Mouse (Mus musculus) cerebellum, adult 11 months (tissue): ENCODE data around the gene Otud7a.

Experiments used
- DNase-seq: peaks from one replicate; pipeline ENCODE4 v3.0.0; 2022

The Otud7a gene

DNA sequence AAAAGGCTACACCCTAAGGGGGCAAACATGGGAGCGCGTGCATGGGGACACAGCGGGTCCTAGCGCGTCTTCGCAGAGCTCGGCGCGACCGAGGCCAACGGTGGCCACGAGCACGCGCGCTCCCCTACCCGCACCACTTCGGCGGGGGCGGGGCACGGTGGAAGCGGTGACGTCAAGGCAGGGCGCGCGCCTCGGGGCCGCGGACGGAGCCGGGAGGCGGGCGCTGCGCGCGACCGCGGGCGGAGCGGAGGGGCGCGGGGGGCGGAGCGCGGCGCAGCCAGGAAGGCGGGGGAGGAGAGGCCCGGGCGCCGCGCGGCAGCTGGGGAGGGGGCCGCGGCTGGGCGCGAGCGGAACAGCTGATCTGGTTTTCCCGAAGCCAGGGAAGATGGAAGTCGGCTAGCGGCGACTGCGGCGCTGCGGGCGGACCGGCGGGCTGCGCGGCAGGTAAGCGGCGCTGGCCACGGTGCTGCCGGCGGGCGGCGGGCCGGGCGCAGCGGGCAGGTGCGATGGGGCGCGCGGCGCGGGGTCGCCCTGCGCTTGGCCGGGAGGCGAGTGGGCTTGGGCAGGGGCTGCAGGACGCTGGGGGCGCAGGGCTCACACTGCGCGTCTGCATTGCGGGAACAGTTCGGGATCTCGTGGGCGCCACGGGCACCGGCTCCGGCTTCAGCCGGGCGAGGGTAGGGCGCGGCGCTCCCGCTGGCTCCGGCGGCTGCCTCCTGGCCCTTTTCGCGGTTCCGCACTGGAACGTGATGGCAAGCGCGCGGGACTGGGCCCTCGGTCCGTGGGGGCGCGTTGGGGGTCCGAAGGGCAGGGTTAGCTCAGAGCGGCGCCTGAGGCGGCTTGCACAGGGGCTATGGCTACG lies at the start of gene Otud7a:
Gene Otud7a (plus strand): TSS at position 268 of the 862 bp plus-strand sequence.
- peak; percentile 92 for DNase-seq

DNA sequence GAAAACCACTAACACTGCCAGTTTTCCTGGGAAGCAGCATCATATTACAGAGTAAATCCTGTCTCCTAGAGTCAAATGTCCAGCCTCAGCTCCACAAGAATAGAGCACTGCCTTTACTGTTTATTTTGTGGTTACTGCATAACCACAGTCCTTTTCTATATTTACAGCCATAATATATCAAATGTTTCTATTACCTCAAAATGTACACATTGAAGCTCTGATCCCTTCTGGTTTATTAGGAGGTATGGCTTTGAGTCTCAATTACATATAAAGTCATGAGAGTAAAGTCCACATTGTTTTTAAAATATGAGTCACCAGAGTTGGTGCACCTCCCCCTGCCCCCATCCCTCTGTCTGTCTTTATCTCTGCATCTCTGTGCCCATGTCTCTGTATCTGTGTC lies 38.6 kb upstream of the Otud7a start:
- no peak for DNase-seq

DNA sequence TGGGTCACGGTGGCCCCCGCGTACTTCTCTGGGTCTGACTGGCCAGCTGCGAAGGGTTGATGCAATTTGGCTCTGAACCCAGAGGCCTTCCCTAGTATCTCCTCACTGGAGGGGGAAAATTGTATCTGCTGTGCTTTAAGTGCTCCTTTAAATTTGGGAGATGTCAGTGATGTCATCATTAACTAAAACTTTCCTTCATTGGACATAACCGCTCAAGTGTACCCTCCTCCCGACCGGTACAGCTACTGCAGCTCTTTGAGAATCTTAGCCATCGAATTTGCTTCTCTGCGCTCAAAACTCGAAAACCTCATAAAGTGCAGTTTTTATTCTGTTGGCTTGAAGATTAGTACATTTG lies 772 bp downstream of the Otud7a start:
- DNase-seq, result no peak

DNA sequence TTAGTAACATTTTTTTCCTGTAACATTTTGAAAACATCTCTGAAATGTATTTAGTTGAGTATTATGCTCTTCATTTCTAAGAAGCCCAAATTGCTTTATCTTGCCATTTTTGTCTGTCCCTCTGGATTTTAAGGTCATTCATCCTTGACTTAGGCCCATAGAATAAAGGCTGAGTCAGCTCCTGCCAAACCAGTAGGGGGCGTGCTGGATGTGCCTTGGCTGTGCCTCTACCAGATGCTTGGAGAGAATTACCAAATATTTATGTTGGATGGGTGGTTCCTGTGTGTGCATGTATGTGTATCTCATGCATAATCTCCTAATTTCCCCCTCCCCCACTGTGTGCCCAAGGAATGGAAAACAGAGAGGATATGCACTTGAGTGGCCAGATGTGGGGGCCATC lies 2.4 kb downstream of the Otud7a start:
- no peak for DNase-seq

DNA sequence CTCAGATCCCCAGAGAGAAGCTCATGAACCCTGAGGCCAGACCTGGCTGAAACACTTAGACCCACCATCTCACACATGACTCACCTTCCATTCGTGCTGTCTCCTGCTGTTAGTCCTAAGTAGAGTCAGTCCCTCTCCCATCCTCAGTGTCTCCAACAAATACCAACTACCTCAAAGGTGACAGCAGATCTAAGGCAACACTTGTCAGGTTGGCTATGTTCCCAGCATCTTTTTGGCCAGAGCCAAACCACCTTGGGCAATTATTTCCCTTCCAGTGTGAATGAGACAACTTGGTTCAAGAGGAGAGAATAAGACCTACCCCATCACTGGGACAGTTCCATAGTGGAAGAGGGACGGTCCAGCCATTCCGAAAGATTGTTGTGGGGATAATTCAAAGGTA lies 10.7 kb downstream of the Otud7a start:
- no peak for DNase-seq

DNA sequence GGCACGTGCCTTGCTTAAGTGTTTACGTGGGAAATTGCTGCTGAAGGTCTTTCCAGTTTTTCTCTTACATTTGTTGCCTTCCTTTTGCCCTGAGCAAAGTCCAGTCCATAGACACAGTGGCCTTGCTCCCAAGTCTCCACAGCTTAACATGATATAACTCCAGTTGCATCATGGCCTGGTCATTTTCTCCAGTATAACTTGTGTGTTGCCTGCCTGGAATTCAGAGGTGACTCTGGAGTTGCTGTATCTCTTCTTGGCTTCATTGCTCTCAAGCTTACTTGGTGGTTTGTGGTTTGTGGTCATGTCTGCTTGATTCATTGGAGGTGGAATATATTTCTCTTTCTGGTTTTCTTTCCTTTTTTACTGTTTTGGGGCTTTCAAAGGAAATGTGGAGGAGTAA lies 17.7 kb downstream of the Otud7a start:
- DNase-seq, result no peak

DNA sequence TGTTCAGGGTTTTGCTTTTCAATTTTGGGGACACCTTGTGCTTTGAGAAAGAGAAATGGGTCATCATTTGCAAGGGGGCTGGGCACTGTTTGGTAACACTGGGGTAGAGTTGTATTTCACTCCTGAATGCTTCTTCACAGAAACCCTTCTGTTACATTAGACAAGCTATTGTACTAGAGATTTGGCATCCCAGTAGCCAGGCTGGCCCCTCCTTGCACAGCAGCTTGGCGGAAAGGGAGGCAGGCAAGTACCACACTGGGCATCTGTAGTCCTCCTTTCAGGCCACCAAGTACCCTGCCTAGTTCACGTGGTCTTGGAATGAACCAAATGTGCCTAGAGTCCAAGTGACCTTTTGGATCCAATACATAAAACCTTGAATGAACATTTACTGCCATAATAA lies 18.1 kb downstream of the Otud7a start:
- no peak for DNase-seq

DNA sequence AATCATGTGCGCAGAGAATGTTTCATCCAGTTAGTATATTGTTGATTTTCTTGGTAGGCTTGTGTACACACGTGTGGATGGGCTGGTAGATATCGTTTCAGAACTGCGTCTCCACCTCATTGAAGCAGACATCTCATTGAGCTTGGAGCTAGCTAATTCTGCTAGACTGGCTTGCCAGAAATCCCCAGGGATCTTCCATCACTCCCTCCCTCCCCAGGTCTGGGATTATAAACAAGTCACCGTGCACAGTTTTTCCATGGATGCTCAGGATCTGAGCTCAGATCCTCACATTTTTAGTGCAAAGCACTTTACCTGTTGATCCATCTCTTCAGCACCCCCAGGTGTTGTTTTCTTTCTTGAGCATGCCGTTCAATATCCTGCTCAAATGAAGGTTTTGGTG lies 22.2 kb downstream of the Otud7a start:
- no peak for DNase-seq

DNA sequence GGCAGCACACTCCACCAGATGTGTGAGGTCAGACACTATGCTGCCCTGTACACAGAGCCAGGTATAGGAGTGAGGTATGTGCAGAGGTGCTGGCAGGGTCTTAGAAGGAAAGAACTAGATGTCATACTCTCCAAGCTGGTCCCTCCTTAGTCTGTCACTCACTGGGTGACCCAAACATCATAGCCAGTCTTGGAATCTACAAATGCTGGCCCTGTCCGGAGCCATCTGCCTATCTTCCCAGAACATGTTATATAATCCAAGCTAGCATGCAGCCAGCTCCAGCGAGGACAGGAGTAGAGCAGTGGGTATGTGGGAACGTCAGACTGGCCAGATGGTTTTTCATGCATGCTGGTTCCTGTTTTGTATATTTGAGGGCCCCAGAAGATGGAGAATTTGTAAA lies 23.7 kb downstream of the Otud7a start:
- peak; percentile 66 for DNase-seq

DNA sequence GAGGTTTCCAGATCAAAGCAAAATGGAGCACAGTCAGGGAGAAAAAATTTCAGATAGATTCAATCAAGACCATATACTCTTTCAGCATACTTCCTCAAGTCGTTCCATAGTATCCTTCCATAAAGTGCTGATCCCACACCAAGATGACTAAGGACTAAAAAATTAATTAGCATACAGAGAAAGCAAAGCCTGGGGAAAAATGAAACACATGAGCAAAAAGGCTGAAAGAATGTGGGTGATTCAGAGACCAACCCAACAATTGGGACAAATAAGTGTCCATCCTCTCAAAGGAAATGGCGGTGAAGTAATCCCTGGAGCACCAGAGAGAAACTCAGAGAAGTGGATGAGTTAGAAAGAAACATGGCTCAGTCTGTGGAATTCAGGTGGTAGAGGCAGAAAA lies 38.5 kb downstream of the Otud7a start:
- DNase-seq, result no peak

DNA sequence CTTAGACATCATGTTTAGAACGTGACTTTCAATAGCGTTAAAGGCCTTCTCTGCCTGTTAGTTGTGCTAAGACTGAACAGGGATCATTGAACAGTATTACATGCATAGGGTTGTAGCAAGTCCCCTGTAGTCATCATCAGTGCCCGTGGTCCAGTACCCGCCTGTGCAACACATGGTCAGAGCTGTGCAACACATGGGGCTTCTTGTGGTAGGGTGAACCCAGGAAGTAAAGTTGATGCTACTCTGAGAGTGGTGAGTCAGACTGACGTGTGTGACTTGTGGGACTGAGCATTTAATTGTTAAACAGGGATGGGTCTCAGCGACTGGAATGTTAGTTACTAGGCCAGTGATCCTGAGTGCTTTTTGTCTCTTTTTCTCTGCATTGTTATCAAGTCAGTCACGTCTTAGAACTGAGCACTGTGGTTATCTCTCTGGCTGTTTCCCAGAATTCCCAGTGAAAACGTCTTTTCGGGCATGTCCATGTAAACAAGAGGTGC lies 52.5 kb downstream of the Otud7a start:
- DNase-seq, result no peak

DNA sequence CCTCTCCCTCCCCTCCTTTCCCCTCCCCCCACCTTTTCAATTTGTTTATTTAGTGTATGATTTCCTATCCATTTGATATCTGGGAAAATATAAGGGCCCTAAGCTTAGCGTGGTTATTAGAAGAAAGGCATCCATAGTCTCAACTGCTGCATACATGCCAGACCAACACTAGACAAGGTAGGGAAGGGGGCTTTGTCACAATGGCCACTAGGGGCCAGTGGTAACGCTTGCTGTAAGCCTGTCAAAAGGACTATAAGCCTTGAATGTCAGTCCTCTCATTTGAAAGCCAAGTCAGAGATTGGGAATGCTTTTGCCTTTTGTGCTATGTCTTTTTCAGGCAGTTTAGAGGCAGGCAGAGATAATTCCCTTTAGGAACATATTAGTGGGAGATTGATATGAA lies 59.7 kb downstream of the Otud7a start:
- DNase-seq, result no peak

DNA sequence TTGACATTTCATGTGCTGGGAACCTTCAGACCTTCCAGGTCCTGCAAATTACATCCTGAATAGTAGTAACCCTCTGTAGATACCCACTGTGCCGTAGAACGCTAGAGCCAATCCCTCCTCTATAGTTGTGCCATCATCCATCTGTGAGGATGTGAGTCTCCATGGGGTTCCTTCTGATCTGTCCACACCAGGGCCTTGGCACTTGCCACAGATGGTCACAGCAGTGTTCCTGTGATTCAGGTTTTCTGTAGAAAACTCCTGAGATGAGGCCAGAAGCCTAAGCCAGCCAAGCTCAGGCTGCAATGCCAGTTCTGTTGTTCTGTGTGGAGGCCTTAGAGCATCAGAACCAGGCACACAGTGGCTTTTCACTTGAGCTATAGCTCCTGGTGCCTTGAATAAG lies 63.5 kb downstream of the Otud7a start:
- DNase-seq, result peak; percentile 90

DNA sequence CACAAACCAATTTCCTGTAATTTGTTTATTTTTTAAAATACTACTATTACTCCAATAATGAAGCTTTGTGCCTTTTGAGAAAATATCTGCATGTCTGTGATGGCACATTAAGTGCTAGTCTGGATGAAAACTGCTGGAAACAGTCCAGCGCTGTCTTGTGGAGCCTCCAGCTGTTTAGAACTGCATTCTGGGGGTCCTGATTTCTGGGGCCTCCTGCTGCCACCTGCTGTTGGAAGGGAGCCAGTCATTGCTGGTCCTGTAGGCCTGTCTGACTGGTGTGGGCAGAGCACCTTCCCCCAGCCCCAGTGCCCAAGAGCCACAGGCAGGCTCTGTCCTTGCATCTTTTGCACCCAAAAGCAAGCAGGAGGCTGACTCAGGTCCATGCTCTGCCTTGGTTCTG lies 65.3 kb downstream of the Otud7a start:
- DNase-seq, result no peak

DNA sequence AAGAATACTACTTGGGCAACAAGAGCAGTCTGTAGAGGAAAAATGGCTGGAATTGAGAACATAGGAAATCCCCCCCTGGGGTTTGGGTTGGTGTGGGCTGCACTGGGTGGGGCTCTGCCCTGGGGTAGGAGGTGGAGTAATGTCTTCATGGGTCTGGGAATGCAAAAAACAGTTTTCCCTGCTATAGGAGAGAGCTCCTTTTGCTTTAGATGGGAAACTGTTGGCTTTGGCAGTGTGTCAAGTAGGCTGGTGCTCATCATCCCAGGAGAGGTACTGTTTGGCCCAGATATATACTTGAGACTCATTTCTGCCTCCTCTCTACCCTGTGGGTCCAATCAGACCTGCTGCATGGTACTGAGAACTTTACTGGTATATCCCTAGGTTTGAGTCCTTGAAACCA lies 66.9 kb downstream of the Otud7a start:
- no peak for DNase-seq

DNA sequence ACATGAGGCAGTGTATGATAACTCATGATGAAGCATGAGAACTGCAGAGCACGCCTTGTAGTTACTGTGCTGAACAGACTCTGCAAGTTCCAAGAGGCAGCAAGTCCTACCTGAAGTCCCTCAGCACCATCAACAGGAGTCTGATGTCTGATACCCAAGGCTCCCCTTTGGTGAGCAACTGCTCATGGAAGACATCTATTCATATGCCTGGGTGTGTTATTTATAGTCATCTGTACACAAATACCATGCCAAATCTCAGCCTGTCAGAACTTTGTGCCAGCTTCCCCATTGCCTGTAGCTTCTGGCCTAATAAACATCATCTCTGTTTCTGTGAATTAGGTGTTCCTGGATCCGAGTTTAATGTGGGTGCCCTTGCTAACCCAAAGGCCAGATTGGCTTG lies 68.0 kb downstream of the Otud7a start:
- DNase-seq, result peak; percentile 74

DNA sequence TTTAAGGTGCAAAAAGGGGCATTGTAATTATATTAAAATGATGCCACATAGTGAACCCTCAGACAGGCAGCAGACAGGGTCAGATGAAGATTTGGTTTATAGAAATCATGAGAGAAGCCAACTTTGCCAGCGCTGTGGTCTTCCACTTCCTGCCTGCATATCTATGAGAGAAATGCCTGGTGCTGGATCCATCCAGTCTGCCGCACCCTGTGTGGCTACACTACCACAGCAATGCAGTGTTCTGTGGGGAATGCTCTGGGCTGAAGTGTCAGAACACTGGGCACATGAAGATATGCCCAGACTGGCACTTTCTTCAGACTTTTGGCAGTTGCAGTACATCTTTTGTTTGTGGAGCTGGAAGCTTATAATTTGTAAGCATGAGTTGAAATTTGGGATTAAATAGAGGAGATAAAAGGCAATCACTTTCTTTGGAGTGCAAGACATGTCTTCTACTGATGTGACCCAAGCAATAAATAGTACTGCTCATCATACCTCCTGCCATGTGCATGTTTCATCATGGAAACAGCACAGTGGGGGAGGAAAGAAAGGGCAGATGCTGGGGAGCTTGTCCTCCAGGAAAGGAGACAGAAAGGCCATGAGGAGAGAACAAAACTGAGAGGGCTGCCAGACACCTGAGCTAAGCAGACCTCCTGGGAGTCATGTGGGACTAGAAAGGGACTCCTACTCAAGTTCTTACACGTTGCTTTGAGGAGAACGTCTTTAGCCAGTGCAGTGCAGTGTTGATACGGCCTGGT lies 71.8 kb downstream of the Otud7a start:
- no peak for DNase-seq

DNA sequence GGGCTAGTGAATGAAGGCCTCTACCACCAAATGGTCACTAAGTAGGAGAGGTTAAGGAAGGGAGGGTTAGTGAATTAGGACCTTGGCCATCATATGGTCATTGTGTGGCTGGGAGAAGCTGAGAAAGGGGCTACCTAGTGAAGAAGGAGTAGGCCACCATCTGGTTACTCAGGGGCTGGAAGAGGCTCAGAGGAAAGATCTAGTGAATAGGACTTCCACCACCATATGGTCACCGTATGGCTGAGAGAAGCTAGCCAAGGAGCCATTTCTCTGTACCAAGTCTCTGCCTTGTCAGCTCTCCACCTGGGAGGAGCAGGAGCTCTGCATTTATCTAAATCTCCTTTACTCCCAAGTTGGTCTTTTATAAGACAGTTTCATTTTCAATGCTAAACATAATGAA lies 75.7 kb downstream of the Otud7a start:
- peak; percentile 87 for DNase-seq

DNA sequence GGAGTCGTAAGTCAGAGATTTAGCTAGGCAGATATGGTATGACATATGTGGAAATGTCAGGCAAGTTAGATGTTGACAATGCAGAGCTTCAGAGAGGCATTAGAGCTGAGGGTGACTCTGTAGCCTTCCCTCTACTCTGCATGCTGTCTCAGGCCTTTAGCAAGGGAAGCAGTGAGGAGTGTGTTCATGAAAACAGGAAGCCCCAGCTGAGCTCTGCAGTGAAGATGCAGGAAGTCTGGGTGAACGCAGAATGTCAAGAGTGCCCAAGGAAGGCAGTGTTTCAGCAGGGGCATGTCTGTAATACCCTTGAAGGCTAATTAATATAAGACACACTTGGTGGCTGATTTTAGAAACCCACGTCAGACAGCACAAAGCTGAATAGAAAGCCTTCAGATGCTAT lies 77.9 kb downstream of the Otud7a start:
- no peak for DNase-seq

DNA sequence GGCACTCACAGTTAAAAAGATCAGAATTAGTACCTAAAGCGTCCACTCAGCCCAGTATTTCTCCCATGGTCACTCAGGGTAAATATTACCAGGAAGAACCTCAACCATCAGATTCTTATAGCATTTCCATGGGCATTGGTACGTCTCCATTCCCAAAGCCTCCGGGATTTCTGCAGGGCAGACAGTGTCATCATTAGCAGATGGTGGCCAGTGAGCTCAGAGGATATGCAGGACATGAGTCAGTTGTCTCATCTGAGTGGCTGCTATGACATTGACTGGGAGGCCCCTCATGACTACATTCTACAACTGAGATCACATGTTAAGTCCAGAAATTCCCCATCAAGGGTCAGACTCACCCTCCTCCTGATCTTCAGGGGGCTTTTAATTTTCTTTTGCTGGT lies 78.5 kb downstream of the Otud7a start:
- no peak for DNase-seq

DNA sequence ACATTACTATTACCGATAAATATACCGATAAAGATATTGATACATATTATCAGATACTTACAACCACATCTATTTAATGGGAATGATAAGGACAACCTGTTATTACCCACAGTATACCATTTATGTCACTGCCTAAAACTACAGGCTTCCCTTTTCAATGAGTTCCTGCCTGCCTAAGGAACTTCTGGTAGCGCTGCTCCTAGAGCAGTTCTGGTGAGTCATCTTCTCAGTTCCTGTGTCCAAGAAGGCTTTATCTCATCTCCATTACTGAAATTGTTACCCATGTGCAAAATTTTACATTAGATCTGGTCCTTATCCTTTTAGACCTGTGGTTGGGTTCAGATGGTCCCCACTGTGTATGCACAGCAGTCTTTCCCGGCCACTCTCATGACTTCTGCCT lies 95.7 kb downstream of the Otud7a start:
- no peak for DNase-seq

DNA sequence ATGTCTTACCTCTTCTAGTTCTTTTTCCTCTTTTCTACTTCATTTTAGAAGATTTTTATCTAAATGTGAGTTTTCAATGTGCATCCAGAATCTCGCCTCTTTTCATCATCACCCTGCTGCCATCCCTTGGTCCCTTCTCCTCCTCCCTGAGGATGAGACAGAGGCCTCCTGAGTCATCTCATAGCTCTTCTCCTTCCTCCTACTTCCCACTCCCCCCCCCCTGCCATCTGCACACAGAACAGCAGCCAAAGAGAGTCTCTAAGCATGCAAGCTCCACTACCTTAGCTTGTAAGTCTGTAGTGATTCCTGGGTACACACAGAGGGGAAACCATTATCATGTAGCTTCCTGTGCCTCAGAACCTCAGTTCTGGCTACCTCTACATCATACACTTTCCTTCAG lies 109.9 kb downstream of the Otud7a start:
- DNase-seq, result no peak

DNA sequence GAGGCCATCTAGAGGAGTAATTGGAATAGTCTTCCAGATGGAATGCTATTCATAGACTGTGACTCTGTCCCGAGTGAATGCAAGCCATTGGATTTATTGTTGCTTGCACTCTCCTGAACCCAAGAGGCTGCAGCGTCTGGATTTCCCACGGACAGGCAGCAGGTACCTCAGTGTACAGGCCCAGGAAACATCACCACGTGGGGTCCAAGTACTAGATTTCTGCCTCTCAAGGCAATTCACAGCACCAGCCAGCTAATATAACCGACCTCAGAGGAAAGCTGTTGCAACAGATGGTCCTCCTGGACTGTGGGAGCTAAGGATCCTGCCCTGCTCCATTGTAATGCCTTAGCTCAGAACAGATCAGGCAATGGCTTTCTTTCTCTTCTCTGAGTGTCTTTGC lies 111.8 kb downstream of the Otud7a start:
- peak; percentile 71 for DNase-seq

DNA sequence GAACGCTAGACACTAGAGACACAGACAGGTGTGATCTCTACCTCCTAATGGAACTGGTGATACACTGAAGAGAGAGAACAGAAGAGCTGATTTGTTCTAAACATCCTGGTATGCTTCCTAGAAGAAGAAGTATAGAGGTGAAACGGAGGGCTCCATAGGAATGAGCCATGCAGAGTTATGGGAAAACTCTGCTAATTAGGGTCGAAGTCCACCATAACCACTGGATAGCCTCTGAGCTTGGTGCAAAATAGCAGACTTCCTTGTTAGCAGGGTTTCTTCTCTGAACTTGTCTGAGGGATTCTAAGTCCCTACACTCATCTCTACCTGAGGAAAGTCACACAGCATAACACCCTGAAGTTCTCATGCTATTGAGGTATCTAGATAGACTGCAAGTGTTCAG lies 114.4 kb downstream of the Otud7a start:
- no peak for DNase-seq
